Mouse (Mus musculus): ENCODE measurements around the gene Hcar1.

- no peak for TF ChIP-seq CTCF (IDR thresholded peaks at IDR 0.05; ENCODE audit: low read depth)
- no peak for TF ChIP-seq EP300 (IDR thresholded peaks at IDR 0.05; ENCODE audit: low read depth)
Observed at GRCm38 (mm10) chr5:123914852-123915251, 35.0 kb upstream of the Hcar1 start.

Measured in heart, postnatal 0 days (tissue).